Mouse (Mus musculus) bone marrow, adult 2 months (tissue): ENCODE data around the gene Hipk4.

Experiments used
- CTCF ChIP-seq: fragments of 200-500 bp; IDR thresholded peaks from 2 replicates; pipeline ENCODE4 v1.5.1; 2011; ENCODE audit warnings: low read length, control low read depth; ENCODE audit not compliant: control insufficient read depth, insufficient read depth
- POLR2A ChIP-seq: fragments of 200-500 bp; IDR thresholded peaks from 2 replicates; pipeline ENCODE4 v1.6.1; 2011; ENCODE audit warnings: low read depth, mild to moderate bottlenecking, control low read depth, low read length, borderline replicate concordance; ENCODE audit not compliant: control insufficient read depth

DNA sequence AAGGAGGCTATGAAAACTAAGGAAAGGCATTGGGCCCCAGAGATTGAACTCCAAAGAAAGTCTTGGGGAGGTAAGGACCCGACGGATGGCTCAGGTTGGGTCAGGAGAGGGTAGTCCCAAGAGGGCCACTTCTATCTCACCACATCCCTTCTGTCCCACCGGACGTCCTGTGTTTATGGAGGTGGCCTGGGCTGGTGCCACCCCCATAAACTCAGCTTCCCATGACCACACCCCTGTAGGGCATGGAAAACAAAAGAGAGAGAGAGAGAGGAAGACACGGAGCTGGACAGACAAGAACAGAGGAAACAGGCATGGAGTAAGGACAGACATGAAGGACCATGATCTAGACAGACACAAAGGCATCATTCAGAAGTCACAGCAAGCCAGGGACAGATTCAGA is 29.6 kb upstream of the Hipk4 start:
- TF ChIP-seq CTCF (no peak), POLR2A (no peak)
